Mouse (Mus musculus) thymus, adult 2 months (tissue): ENCODE data around the gene Triobp. TPM values are rescaled to one million over a fixed set of nuclear protein-coding genes. Genes with fewer than 3 reads are reported as not detected.

Source experiments
- DNase-seq: peaks from one replicate; pipeline ENCODE4 v3.0.0; 2021
- H3K27ac ChIP-seq: fragments of 200-500 bp; 2 replicates; pipeline ENCODE4 v1.5.1; 2012; ENCODE audit warnings: low read length, control low read depth; ENCODE audit not compliant: control insufficient read depth, insufficient read depth
- H3K27me3 ChIP-seq: fragments of 200-500 bp; 2 replicates; pipeline ENCODE4 v1.6.1; 2012; ENCODE audit warnings: mild to moderate bottlenecking, low read length, moderate library complexity, mixed read lengths; ENCODE audit not compliant: control insufficient read depth, insufficient read depth
- H3K36me3 ChIP-seq: fragments of 200-500 bp; 2 replicates; pipeline ENCODE4 v1.6.1; 2012; ENCODE audit warnings: mild to moderate bottlenecking, low read length, moderate library complexity; ENCODE audit not compliant: control insufficient read depth, insufficient read depth
- H3K4me1 ChIP-seq: fragments of 200-500 bp; replicated peaks from 2 replicates; pipeline ENCODE4 v1.6.1; 2012; ENCODE audit warnings: low read length; ENCODE audit not compliant: control insufficient read depth, insufficient read depth
- H3K4me3 ChIP-seq: fragments of 200-500 bp; 2 replicates; pipeline ENCODE4 v1.5.1; 2012; ENCODE audit warnings: mild to moderate bottlenecking, low read length, control low read depth, moderate library complexity; ENCODE audit not compliant: control insufficient read depth, insufficient read depth
- CTCF ChIP-seq: fragments of 200-500 bp; IDR thresholded peaks from 2 replicates; pipeline ENCODE4 v1.5.1; 2012; ENCODE audit warnings: mild to moderate bottlenecking, control low read depth, low read length, moderate library complexity, borderline replicate concordance; ENCODE audit not compliant: control insufficient read depth, poor library complexity, insufficient read depth; ENCODE audit errors: extremely low read depth
- POLR2A ChIP-seq: fragments of 200-500 bp; IDR thresholded peaks from 2 replicates; pipeline ENCODE4 v1.6.1; 2012; ENCODE audit warnings: mild to moderate bottlenecking, low read length, control low read depth, moderate library complexity; ENCODE audit not compliant: control insufficient read depth, poor library complexity, insufficient read depth; ENCODE audit errors: extremely low read depth
- WGBS: fragments of 180-500 bp; shearing (Covaris S2); methylation state at CpG from one replicate; pipeline ENCODE4 v1.1.7; 2018; 5-methylcytosine and 5-hydroxymethylcytosine counted together
- polyA plus RNA-seq: library from polyadenylated mRNA; depleted of rRNA; stranded (reverse); fragments of >200 nt; gene quantifications from 2 replicates; pipeline ENCODE4 v1.2.3, GENCODE M21; 2012; rRNA removed

Triobp gene
- polyA plus RNA-seq, 1 experiment = 52.2 TPM

DNA sequence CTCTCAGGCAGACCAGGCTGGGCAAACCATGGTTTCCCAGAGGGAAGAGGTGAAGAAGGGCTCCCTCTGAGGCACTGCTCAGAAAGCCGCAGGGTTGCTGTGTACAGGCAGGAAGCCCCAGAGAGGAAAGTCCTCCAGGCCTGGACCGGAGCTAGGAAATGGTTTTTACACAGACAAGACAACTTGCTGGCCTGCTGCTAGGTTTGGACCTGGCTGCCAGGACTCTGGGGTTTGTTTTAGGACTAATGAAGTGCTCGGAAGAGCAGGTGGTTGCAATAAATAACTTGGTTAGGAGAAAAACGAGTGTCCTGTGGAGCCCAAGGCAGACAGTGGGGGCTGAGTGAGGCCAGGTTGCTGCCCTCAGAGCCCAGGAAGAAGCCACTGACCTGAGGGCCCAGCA is 100.7 kb downstream of the Triobp start:
- TF ChIP-seq POLR2A = no peak
- TF ChIP-seq CTCF = no peak
- Histone ChIP-seq H3K36me3 (peaks cover 6% of the 10 kb centered on the region), H3K27me3 (no peaks in the 10 kb centered on the region; the same call in 1 of the 2 replicates), H3K27ac (no peak overlapping the region), H3K4me3 (no peak overlapping the region), H3K4me1 (0 out of 2 replicates have a peak, but pooled peaks cover under 1% of the 10 kb centered on the region)
- 84% methylated on average over 4 of the region's 4 CpGs for WGBS
- DNase-seq = no peak

- peaks cover 26% of the 10 kb centered on the region for H3K36me3 ChIP-seq
- TF ChIP-seq CTCF = no peak
- no peak for TF ChIP-seq POLR2A
- no peak for DNase-seq
- H3K4me3 ChIP-seq = no peak overlapping the region
- H3K27ac ChIP-seq = no peak overlapping the region
- no peaks in the 10 kb centered on the region for H3K4me1 ChIP-seq
- WGBS = 96% methylated on average over 9 of the region's 9 CpGs
- no peaks in the 10 kb centered on the region for H3K27me3 ChIP-seq
Observed at GRCm38 (mm10) chr15:79050160-79050845, 102.8 kb downstream of the Triobp start.

GRCm38 (mm10) chr15:79050964-79051363 is 103.4 kb downstream of the Triobp start:
- H3K36me3 ChIP-seq = peaks cover 32% of the 10 kb centered on the region
- TF ChIP-seq POLR2A (no peak), CTCF (no peak)
- H3K27me3 ChIP-seq = no peaks in the 10 kb centered on the region
- no peak overlapping the region for H3K27ac ChIP-seq
- no peak overlapping the region for H3K4me3 ChIP-seq
- DNase-seq = no peak
- H3K4me1 ChIP-seq = no peaks in the 10 kb centered on the region
- 69% methylated on average over 2 of the region's 2 CpGs for WGBS

DNA sequence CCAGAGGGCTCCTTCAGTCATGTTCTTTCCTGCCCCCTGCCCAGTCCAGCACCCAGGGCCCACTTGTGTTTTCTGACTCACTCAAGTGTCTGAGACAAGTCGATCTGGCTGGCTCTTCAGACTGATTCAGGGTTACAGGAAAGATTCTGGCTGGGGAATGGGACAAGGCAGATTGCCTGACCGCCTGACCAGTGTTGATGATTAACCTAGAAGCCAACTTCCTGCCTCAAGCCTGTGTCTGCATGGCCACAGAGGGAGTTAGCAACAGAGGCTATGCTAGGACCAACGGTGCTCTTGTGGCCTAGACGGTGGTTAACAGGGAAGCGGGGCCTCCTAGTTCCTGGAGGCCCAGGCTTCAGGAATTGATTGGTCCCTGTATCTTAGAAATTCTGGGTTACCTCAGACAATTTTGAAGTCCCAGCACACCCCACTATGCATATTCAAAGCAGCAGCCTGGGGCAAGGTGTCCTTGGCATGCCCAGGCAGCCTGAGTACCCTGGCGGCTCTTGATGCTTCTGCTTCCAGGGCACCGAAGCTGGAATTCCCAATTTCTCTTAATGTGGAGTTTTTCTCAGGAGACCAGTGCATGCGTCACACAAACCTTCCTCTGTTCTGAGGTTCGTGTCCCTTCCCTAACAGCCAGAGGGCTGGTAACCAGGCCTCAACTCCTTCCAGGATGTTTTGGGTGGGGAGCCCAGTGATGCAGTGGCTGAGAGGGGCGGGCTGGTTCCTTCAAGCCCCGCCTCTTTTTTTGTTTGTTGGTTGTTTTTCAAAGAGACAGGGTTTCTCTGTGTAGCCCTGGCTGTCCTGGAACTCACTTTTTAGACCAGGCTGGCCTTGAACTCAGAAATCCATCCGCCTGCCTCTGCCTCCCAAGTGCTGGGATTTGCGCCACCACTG is 104.2 kb downstream of the Triobp start:
- DNase-seq = no peak
- no peaks in the 10 kb centered on the region for H3K4me1 ChIP-seq
- H3K4me3 ChIP-seq = no peak overlapping the region
- H3K27ac ChIP-seq = no peak overlapping the region
- H3K36me3 ChIP-seq = peaks cover 39% of the 10 kb centered on the region
- 70% methylated on average over 13 of the region's 13 CpGs for WGBS
- TF ChIP-seq CTCF (no peak), POLR2A (no peak)
- H3K27me3 ChIP-seq = no peaks in the 10 kb centered on the region

DNA sequence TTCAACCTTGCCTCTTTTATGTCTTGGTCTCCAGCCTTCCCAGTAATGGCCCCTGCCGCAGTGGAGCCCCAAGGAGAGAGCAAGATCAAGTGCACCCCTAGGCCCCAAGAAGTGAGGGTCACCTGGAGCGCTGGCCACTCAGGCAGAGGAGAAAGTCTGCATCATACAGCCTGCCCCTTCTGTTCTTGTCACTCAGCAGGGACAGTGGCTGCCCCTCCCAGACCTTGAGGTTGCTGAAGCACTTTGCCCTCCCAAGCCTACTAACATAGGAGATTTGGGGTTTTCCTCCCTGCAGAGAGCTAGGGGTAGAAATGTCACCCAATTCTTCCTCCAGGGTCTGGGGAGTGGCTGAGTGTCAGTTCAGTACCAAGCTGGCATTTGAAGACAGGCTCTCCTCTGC is 104.8 kb downstream of the Triobp start:
- WGBS = 98% methylated on average over 2 of the region's 2 CpGs

More for the DNA sequence above, 104.8 kb downstream of the Triobp start:
- H3K4me3 ChIP-seq = no peak overlapping the region
- no peak for TF ChIP-seq POLR2A
- TF ChIP-seq CTCF = no peak
- no peaks in the 10 kb centered on the region for H3K4me1 ChIP-seq
- H3K27me3 ChIP-seq = no peaks in the 10 kb centered on the region
- no peak overlapping the region for H3K27ac ChIP-seq
- no peak for DNase-seq
- H3K36me3 ChIP-seq = peaks cover 42% of the 10 kb centered on the region

Other genes starting within 250 kb of the Triobp start
- gene Elfn2, start 229.0 kb upstream of the Triobp start, polyA plus RNA-seq = 4.7 and 8.4 TPM in 2 replicates
- 97.5 and 110 TPM in 2 replicates for gene Mfng, start 174.2 kb upstream of the Triobp start, polyA plus RNA-seq
- gene Card10, start 144.7 kb upstream of the Triobp start, polyA plus RNA-seq = 12.6 and 13.0 TPM in 2 replicates
- 8.1 and 12.5 TPM in 2 replicates for gene Cdc42ep1, start 105.1 kb upstream of the Triobp start, polyA plus RNA-seq
- gene Lgals2, start 92.2 kb upstream of the Triobp start, polyA plus RNA-seq = 2.9 and 4.8 TPM in 2 replicates
- 137 and 155 TPM in 2 replicates for gene Gga1, start 70.5 kb upstream of the Triobp start, polyA plus RNA-seq
- gene Gm49510, start 48.1 kb upstream of the Triobp start, polyA plus RNA-seq = 0.08 and 0.14 TPM in 2 replicates
- 371 and 412 TPM in 2 replicates for gene Sh3bp1, start 48.0 kb upstream of the Triobp start, polyA plus RNA-seq
- 72.0 and 94.8 TPM in 2 replicates for gene Pdxp, start 33.8 kb upstream of the Triobp start, polyA plus RNA-seq
- gene Lgals1, start 21.0 kb upstream of the Triobp start, polyA plus RNA-seq = 359 and 428 TPM in 2 replicates
- 26.8 and 27.9 TPM in 2 replicates for gene Nol12, start 12.8 kb upstream of the Triobp start, polyA plus RNA-seq
- 35.7 and 52.0 TPM in 2 replicates for gene H1f0, start 80.7 kb downstream of the Triobp start, polyA plus RNA-seq
- 0.71 and 1.6 TPM in 2 replicates for gene Galr3, start 94.2 kb downstream of the Triobp start, polyA plus RNA-seq
- gene Ankrd54, start 115.2 kb downstream of the Triobp start, polyA plus RNA-seq = 171 and 181 TPM in 2 replicates
- 205 and 212 TPM in 2 replicates for gene Eif3l, start 127.5 kb downstream of the Triobp start, polyA plus RNA-seq
- 46.1 and 47.3 TPM in 2 replicates for gene Micall1, start 161.2 kb downstream of the Triobp start, polyA plus RNA-seq
- gene Polr2f, start 193.3 kb downstream of the Triobp start, polyA plus RNA-seq = 37.3 and 38.0 TPM in 2 replicates
- 1.3 and 1.8 TPM in 2 replicates for gene 1700088E04Rik, start 193.5 kb downstream of the Triobp start, polyA plus RNA-seq
- 0.87 and 0.88 TPM in 2 replicates for gene Sox10, start 217.5 kb downstream of the Triobp start, polyA plus RNA-seq